Mouse (Mus musculus): ENCODE measurements around the gene Dact3.

The Dact3 gene

DNA sequence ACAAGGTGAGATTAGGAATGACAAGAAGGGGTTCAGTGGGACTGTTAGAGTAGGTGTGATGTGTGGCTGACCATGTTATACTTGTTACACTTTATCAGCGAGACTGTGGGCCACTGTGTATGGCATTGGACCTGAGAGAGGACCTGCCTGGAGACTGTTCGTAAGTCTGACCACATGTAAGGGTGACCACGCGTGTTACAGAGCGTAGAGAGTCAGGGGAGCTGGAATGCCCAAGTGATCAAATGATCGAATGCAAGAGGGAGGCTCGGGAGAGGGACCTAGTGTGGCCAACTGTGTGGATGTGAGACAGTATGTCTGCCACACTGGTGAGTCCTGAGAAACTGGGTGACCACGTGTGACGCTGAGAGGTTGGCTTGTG lies 17.2 kb downstream of the Dact3 start:
- DNase-seq (ENCODE audit: low spot score) = no peak

DNA sequence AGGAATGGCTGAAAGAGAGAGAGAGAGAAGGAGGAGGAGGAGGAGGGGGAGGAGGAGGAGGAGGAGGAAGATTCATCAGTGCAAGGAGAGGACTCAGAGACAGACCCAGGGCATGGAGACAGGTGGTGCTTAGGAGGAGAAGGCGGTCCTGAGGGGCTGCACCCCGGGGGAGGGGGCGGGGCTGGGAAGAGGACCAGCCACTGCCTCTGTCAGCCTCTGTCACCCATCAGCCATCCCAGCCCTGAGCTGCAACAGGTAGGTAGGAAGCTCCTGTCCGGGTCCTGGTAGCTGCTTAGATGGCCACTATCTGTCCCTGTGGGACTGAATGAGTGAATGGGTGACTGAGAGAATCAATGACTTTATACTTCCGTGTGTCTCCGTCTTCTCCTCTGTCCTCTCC lies 18.5 kb downstream of the Dact3 start:
- no peak for DNase-seq (ENCODE audit: low spot score)

GRCm38 (mm10) chr7:16894279-16894678 lies 19.2 kb downstream of the Dact3 start:
- no peak for DNase-seq (ENCODE audit: low spot score)

GRCm38 (mm10) chr7:16895000-16895399 lies 19.9 kb downstream of the Dact3 start:
- peak; percentile 91 for DNase-seq (ENCODE audit: low spot score)

GRCm38 (mm10) chr7:16895511-16895910 lies 20.4 kb downstream of the Dact3 start:
- no peak for DNase-seq (ENCODE audit: low spot score)

- DNase-seq (ENCODE audit: low spot score) = no peak
Observed at GRCm38 (mm10) chr7:16900526-16900925, 25.4 kb downstream of the Dact3 start.

GRCm38 (mm10) chr7:16903439-16903955 lies 28.4 kb downstream of the Dact3 start:
- no peak for DNase-seq (ENCODE audit: low spot score)

DNA sequence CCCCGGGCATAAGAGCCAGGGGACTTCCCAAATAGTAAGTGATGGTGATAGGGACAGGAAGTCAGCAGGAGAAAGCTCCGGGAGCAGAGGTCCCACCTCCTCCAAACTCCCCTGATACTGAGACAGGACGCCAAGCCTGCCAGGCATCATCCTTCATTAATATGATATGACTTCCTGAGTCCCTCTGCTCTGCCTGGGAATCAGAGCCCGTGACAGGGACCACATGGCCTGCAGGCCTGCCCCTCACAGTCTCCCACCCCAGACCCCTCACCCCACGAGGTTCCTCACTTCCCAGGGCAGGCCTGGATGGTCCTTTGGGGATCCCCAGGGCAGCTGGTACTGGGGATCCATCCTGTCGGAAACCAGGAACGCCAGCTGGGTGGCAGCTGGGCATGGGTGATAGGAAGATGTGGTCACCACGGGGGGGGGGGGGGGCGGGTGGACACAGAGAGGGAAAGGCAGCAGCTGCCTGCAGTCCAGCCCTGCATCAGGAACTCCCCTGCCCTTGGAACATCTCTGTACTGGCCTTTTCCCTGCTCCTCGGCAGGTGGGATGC lies 29.1 kb downstream of the Dact3 start:
- no peak for DNase-seq (ENCODE audit: low spot score)

DNA sequence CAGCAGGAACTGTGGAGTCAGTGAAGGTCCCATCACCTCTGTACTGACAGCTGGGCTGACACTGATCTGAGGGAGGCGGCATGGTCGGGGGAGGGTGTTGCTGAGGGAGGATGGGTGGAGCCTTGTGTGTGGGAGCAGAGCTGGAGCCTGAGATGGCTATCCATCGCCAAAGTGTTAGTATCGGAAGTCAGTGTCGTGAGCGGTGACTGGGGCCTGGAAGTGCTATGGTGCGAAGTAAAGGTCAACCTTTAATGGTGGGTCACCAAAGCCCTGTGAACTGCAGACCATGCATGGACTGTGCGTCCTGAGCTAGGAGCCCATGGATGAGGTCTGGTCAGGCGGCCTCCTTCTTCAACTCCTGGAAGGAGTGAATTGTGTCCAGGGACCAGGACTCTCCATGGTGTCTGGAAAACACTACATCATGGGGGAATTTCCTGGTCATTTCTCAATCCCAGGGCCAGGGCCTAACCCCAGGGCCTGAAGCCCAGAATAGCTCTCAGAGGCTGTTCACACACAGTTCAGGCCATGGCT lies 30.4 kb downstream of the Dact3 start:
- DNase-seq (ENCODE audit: low spot score) = no peak

DNA sequence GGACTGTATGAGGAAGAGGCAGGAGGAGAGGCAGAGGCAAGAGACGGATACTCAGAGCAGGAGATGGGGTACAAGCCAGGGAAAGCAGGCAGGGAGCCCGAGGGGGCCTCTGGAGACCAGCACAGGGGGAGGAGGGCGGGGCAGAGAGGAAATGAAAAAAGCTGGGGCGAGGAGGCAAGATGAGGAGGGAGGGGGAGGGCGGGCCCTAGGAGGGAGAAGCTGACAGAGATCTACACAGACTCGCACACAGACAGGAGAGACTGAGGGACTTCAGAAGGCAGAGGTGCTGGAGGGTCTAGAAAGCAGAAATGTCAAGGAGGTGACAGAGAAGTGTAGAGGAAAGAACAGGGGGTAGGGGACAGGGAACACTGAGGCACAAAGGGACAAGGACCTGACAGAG lies 31.2 kb downstream of the Dact3 start, which contains the start of gene Ptgir:
Gene Ptgir, plus strand, starts transcription at position 210 of the 400 bp plus-strand sequence.
- DNase-seq (ENCODE audit: low spot score) = no peak

DNA sequence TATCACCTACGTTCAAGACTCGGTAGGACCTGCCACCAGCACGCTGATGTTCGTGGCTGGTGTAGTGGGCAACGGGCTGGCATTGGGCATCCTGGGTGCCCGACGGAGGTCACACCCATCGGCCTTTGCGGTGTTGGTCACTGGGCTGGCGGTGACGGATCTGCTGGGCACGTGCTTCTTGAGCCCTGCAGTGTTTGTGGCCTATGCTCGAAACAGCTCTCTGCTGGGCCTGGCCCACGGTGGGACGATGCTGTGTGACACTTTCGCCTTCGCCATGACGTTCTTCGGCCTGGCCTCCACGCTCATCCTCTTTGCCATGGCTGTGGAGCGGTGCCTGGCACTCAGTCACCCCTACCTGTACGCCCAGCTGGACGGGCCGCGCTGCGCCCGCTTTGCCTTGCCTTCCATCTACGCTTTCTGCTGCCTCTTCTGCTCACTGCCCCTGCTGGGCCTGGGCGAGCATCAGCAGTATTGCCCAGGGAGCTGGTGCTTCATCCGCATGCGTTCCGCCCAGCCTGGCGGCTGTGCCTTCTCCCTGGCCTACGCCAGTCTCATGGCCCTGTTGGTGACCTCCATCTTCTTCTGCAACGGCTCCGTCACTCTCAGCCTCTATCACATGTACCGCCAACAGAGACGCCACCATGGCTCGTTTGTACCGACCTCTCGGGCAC lies 31.9 kb downstream of the Dact3 start:
- no peak for DNase-seq (ENCODE audit: low spot score)

DNA sequence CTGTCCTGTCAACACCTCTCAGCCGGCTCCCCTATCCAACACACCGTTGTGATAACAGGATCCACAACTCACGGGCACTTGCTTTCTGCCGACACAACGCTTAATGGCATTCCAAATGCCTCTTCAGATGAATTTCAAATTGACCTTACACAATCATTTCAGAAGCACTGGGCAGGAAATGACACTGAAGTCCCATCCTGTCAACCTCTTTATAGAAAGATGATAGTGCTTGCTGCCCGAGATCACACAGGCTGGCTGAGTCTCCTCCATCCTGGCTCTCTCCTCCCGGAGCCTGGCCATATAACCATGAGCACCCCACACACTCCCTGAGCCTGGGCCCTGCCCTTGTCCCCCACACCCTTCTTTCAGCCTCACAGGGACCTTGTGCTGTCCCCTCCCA lies 32.7 kb downstream of the Dact3 start:
- no peak for DNase-seq (ENCODE audit: low spot score)

DNA sequence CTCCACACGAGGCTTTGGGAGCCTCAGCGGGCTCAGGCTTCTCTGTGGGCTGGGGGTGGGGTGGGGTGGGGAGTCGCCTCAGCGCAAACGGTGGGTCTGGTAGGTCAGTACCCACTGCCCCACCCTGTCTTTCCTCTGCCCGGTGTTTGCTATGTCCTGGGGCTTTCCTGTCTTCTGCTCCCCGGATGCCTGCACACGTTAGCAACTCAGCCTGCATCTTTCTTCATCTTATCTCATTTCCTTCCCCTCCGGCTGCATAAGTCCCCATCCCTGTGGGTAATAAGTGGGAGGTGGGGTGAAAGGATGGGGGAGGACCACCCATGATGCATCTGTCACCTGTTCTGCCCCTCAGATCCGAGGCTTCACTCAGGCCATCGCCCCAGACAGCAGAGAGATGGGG lies 33.2 kb downstream of the Dact3 start:
- DNase-seq (ENCODE audit: low spot score) = no peak

- DNase-seq (ENCODE audit: low spot score) = no peak
Observed at GRCm38 (mm10) chr7:16908859-16909258, 33.7 kb downstream of the Dact3 start.

GRCm38 (mm10) chr7:16909909-16910308 lies 34.8 kb downstream of the Dact3 start:
- DNase-seq (ENCODE audit: low spot score) = no peak

GRCm38 (mm10) chr7:16911904-16912303 lies 36.8 kb downstream of the Dact3 start:
- no peak for DNase-seq (ENCODE audit: low spot score)

- no peak for DNase-seq (ENCODE audit: low spot score)
Observed at GRCm38 (mm10) chr7:16912360-16912759, 37.2 kb downstream of the Dact3 start.

DNA sequence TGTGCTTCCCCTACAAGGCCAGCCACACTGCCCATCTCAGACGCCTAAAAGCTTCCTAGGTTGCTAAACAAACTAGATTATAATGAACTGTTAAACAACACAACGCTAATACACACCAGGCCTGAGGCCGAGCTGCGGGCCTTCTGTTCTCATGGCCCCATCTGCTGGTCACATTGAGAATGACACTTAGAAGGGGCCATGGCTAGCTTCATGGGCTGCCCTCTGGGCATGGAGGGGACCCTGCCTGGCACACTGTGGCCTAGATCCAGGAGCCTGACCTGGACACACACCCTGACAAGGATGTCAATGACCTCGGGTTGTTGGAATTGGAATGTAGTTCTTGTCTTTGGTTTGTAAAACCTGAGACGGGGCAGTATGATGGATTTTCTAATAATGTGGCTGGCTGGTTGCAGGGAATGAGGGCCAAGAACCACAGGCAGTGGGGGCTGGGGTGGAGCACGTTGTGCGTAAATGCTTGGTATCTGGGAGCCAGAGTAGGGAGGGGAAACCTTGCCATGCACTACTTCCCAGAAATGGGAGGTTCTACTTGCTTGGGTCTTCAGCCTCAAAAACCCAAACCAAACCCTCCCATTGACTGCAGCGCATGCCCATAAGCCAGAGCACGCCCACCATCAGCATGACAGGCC lies 38.8 kb downstream of the Dact3 start:
- DNase-seq (ENCODE audit: low spot score) = peak; percentile 88

DNA sequence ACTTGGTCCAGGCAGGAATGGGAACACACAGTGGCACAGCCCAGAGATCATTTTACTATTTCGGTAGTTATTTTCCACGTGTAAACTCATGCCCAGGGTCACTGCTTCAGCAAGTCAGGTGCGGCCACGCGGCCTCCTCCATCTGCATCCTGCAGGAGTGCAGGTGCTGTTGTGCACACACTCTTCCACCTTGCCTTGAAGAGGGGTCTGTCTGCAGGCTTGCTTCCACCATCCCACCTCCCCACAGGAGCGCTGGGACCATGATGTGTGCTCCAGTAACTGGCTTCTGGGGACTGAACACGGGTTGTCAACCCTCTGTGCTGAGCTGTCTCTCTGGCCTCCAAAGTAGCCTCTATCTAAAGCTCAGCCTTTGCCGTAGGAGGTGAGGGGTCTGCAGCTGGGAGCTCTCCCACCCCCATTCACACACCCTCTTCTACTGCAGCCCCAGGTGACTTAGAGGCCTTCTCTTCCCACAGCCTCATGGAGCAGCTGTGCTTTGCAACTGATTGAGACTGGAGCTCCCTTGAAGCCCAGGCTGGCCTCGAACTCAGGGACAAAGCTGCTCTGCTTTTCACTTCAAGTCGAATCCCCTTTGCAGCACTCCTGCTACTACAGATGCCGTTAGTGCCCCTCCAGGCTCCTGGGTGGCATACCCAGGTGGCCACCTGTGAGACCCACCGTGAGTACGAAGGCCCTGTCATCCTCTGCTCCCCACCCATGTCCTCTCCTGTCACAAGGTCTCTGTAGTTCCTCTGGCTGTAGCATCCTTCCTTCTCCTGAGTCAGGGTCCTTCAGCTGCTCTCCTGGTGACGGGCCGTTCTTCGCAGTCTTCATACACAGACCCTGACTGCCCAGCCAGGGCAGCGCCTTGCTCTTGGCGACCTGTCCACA lies 39.6 kb downstream of the Dact3 start:
- no peak for DNase-seq (ENCODE audit: low spot score)

- DNase-seq (ENCODE audit: low spot score) = no peak
Observed at GRCm38 (mm10) chr7:16915461-16916340, 40.6 kb downstream of the Dact3 start.
